In genomic region chr3:69519789-69520558, GRCm38 (mm10) we compare ENCODE assay signal across 11 mouse cellular contexts.
DNase-seq lines count a peak whose midpoint lies in the region; ATAC-seq and TF ChIP-seq lines count a peak whose summit lies in the region.
"Had no signal": no experiment of that assay in that cellular context is flagged by ENCODE, and none has a peak within 500 bp of the region (broad histone marks: within the 10 kb centered on the region; RNA-seq: fewer than 3 reads in every experiment).

No protein-coding gene starts in this region.

- H3K9me3 ChIP-seq in hindbrain, embryonic 10.5 days, result peaks cover 5% of the 10 kb centered on the region; the same call in 1 of the 2 replicates
- no peaks in the 10 kb centered on the region for H3K9me3 ChIP-seq in midbrain, embryonic 15.5 days

- no peak for TF ChIP-seq CTCF in cerebellum, adult 2 months (IDR thresholded peaks at IDR 0.05; ENCODE audit: borderline replicate concordance, insufficient read depth, low read depth, low read length)

- H3K27ac ChIP-seq in cerebellum, adult 2 months (ENCODE audit: insufficient read depth, low read length), result no peak overlapping the region; the same call in 1 of the 2 replicates
- H3K27ac ChIP-seq in hindbrain, embryonic 10.5 days, result peak overlapping the region; percentile 51
- no peak overlapping the region for H3K27ac ChIP-seq in midbrain, embryonic 15.5 days
- H3K27ac ChIP-seq: liver, embryonic 14.5 days had no signal

- no peak overlapping the region for H3K4me2 ChIP-seq in midbrain, embryonic 15.5 days

- H3K27me3 ChIP-seq in cerebellum, adult 2 months (ENCODE audit: control insufficient read depth, insufficient read depth, low read length), result no peaks in the 10 kb centered on the region
- no peaks in the 10 kb centered on the region for H3K27me3 ChIP-seq in hindbrain, embryonic 10.5 days (ENCODE audit: insufficient read depth, poor library complexity, severe bottlenecking)
- no peaks in the 10 kb centered on the region for H3K27me3 ChIP-seq in midbrain, embryonic 15.5 days (replicated peaks)

- peaks cover 25% of the 10 kb centered on the region for H3K4me1 ChIP-seq in cerebellum, adult 2 months (ENCODE audit: control insufficient read depth, insufficient read depth, low read length)
- H3K4me1 ChIP-seq in hindbrain, embryonic 10.5 days (replicated peaks), result peaks cover 13% of the 10 kb centered on the region
- no peaks in the 10 kb centered on the region for H3K4me1 ChIP-seq in midbrain, embryonic 15.5 days

- no peak overlapping the region for H3K9ac ChIP-seq in midbrain, embryonic 15.5 days
- H3K9ac ChIP-seq: liver, embryonic 14.5 days had no signal

- no peak for DNase-seq in cerebellum, adult 8-10 months
- peak; percentile 52 to 60 for DNase-seq in cerebellum, adult 2 months
- DNase-seq in hindbrain, embryonic 10.5 days (ENCODE audit: low spot score), result peak; percentile 29
- no peak for DNase-seq in lung, postnatal 14 days
- DNase-seq in kidney, adult 18-20 months, result no peak
- DNase-seq in urinary bladder, postnatal 14 days (ENCODE audit: low spot score), result no peak
- DNase-seq: kidney, adult 8-10 months; thymus, postnatal 25 days had no signal

- 48% methylated on average over 21 of the region's 21 CpGs for WGBS in cerebellum, adult 2 months
- 78% methylated on average over 21 of the region's 21 CpGs for WGBS in hindbrain, embryonic 10.5 days
- WGBS in midbrain, embryonic 15.5 days, result 70% methylated on average over 21 of the region's 21 CpGs

- H3K36me3 ChIP-seq in hindbrain, embryonic 10.5 days, result peaks cover 4% of the 10 kb centered on the region; the same call in 1 of the 2 replicates
- H3K36me3 ChIP-seq in midbrain, embryonic 15.5 days (replicated peaks), result no peaks in the 10 kb centered on the region

- H3K4me3 ChIP-seq in cerebellum, adult 2 months (replicated peaks; ENCODE audit: insufficient read depth, low read depth, low read length), result no peak overlapping the region
- H3K4me3 ChIP-seq in hindbrain, embryonic 10.5 days, result no peak overlapping the region
- no peak overlapping the region for H3K4me3 ChIP-seq in midbrain, embryonic 15.5 days

- TF ChIP-seq POLR2A in cerebellum, adult 2 months (IDR thresholded peaks at IDR 0.05; ENCODE audit: borderline replicate concordance, insufficient read depth, low read length), result no peak

- peak; percentile 60; the same call in 1 of the 2 replicates for ATAC-seq in cerebellum, adult (ENCODE audit: insufficient number of reproducible peaks, low FRiP score, low TSS enrichment)
- 0 out of 2 replicates have a peak, but pooled peaks have one; percentile 21 for ATAC-seq in midbrain, embryonic 15.5 days (replicated peaks)

Comparison
In these comparisons a context has a peak if more than half of its experiments do, and no peak if none do; other contexts are left out.
1. DNase-seq: peak in cerebellum, adult 2 months (2 of 2) and hindbrain, embryonic 10.5 days (single experiment); none in cerebellum, adult 8-10 months (single experiment), lung, postnatal 14 days (single experiment), kidney, adult 18-20 months (single experiment) and urinary bladder, postnatal 14 days (single experiment).